Mouse (Mus musculus) neural tube, embryonic 11.5 days (tissue): ENCODE results near the gene Lrsam1. TPM values are rescaled to one million over a fixed set of nuclear protein-coding genes. Genes with fewer than 3 reads are reported as not detected.
A peak's percentile ranks its signal among the peaks of the same experiment; 100 is the strongest.

Experiments
- ATAC-seq: fragments of 200-750 bp; cut with Nextera tagmentation; 2 replicates; pipeline ENCODE4 v1.8.0; 2017; ENCODE audit warnings: moderate number of reproducible peaks, mild to moderate bottlenecking, moderate TSS enrichment, moderate library complexity; ENCODE audit not compliant: insufficient read depth, low FRiP score, low TSS enrichment
- DNase-seq: peaks from one replicate; pipeline ENCODE4 v3.0.0-alpha.2; 2015; ENCODE audit warnings: low spot score
- H3K27ac ChIP-seq: fragments of 300-500 bp; sonication (generic); 2 replicates; pipeline ENCODE4 v1.5.1; 2014; ENCODE audit warnings: low read depth, mild to moderate bottlenecking, low read length
- H3K27me3 ChIP-seq: fragments of 300-500 bp; sonication (generic); 2 replicates; pipeline ENCODE4 v1.6.1; 2014; ENCODE audit warnings: mild to moderate bottlenecking, low read length, mixed read lengths; ENCODE audit not compliant: control insufficient read depth, insufficient read depth
- H3K36me3 ChIP-seq: fragments of 300-500 bp; sonication (generic); 2 replicates; pipeline ENCODE4 v1.6.1; 2014; ENCODE audit warnings: mild to moderate bottlenecking, low read length, moderate library complexity, mixed read lengths; ENCODE audit not compliant: control insufficient read depth, insufficient read depth
- H3K4me1 ChIP-seq: fragments of 300-500 bp; sonication (generic); 2 replicates; pipeline ENCODE4 v1.6.1; 2014; ENCODE audit warnings: low read length, mixed read lengths; ENCODE audit not compliant: control insufficient read depth, insufficient read depth
- H3K4me2 ChIP-seq: fragments of 300-500 bp; sonication (generic); 2 replicates; pipeline ENCODE4 v1.6.1; 2014; ENCODE audit warnings: low read depth, mild to moderate bottlenecking, moderate library complexity
- H3K4me3 ChIP-seq: fragments of 300-500 bp; sonication (generic); 2 replicates; pipeline ENCODE4 v1.5.1; 2014; ENCODE audit warnings: low read depth, low read length
- H3K9ac ChIP-seq: fragments of 300-500 bp; sonication (generic); 2 replicates; pipeline ENCODE4 v1.6.1; 2014; ENCODE audit warnings: mild to moderate bottlenecking, low read length
- H3K9me3 ChIP-seq: fragments of 300-500 bp; sonication (generic); 2 replicates; pipeline ENCODE4 v1.6.1; 2016; ENCODE audit warnings: low read length; ENCODE audit not compliant: control insufficient read depth
- WGBS: fragments of 180-500 bp; shearing (Covaris S2); extraction: QIAGEN DNeasy Blood & Tissue Kit; methylation state at CpG from one replicate; pipeline ENCODE4 v1.1.7; 2014; 5-methylcytosine and 5-hydroxymethylcytosine counted together
- polyA plus RNA-seq: library from polyadenylated mRNA; unstranded; fragments of >200 nt; fragmentation: Nextera tagmentation; extraction: Ambion mirVana; gene quantifications from 2 replicates; pipeline ENCODE4 v1.2.1, GENCODE M21; 2014

Lrsam1 gene
- polyA plus RNA-seq, 1 experiment from 2014 or later, result 12.6 TPM

DNA sequence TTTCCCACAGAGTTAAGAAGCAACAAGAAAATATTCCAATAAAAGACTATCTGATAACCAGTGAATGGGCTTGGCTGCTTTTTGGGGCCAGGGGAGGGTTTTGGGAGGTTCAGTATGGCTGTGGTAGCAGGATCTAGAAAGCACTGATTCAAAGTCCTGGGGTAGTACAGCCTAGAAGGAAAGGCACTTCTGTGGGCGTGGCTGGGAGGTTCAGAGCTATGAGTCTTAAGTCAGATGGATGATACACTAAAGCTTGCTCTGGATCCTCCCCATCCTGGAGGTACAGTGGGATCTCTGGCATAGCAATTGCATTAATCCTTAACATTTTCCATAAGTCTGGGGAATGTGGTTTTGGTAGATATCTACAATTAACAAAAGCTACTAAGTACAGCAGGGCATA lies 2.6 kb upstream of the Lrsam1 start:
- no peaks in the 10 kb centered on the region for H3K9me3 ChIP-seq
- no peak overlapping the region for H3K4me3 ChIP-seq
- no peaks in the 10 kb centered on the region for H3K27me3 ChIP-seq
- 68% methylated on average over 1 of the region's 1 CpGs for WGBS
- peak overlapping the region; percentile 95; the same call in 1 of the 2 replicates for H3K4me2 ChIP-seq
- DNase-seq (no peak), ATAC-seq (no peak)
- peaks cover 25% of the 10 kb centered on the region for H3K4me1 ChIP-seq
- peaks cover 8% of the 10 kb centered on the region for H3K36me3 ChIP-seq
- no peak overlapping the region for H3K27ac ChIP-seq
- H3K9ac ChIP-seq, result no peak overlapping the region

- no peaks in the 10 kb centered on the region for H3K9me3 ChIP-seq
- no peak for DNase-seq
- 68% methylated on average over 4 of the region's 4 CpGs for WGBS
- no peak overlapping the region for H3K9ac ChIP-seq
- H3K4me3 ChIP-seq, result peak overlapping the region; percentile 95
- H3K4me2 ChIP-seq, result peak overlapping the region; percentile 95
- peaks cover 25% of the 10 kb centered on the region for H3K4me1 ChIP-seq
- no peak for ATAC-seq
- peaks cover 8% of the 10 kb centered on the region for H3K36me3 ChIP-seq
- H3K27me3 ChIP-seq, result no peaks in the 10 kb centered on the region
- H3K27ac ChIP-seq, result no peak overlapping the region
These were observed 2.1 kb upstream of the Lrsam1 start for GRCm38 (mm10) chr2:32963544-32963943.

DNA sequence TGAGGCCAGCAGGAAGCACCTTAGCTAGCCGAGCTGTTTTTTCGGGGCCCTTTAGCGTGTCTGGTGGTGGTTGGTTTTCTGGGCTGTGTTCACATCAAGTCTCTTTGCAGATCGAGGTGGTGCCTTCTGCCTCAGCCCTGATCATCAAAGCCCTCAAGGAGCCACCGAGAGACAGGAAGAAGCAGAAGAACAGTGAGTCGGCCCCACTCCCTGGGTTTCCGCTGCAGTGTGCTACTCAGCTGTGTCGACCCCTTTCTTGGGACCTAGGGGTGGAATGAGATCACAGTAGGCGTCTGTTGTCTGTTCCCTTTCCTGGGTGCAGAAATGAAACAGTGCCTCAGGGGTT lies 1.4 kb upstream of the Lrsam1 start:
- no peak overlapping the region for H3K27ac ChIP-seq

DNA sequence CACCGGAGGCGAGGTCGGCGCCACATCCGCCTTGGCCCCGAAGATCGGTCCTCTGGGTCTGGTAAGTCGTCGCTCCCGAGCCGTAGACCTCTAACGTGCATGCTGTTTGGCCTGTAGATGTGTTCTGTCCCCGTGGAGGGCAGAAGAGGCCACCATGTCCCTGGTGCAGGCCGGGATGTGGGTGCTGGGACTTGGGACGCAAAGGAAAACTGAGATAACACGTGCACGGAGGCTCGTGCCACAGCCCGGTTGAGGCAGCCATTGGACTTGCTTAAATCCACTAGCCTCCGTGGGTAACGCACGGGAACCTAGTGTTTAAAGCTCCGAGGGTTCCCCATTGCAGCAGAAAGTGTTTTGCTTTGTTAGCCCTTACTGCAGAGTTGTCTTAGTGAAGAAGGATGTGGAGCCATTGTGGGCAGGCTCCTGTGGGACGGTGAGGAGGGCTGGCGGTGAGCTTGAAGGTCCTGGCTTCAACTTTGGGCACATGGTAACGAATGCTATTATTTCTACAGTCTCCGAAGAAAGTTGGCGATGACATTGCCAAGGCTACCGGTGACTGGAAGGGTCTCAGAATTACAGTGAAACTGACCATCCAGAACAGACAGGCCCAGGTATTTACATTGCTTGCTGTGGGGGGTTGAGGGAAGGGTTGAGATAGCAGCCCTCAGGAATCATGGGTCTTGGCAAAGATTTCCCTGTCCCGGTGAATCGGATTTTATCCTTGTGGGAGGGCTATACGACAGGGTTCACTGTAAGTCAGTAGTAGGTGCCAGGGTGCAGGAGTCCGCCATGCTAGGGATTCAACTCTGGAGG lies 854 bp upstream of the Lrsam1 start:
- DNase-seq, result peak; percentile 41
- H3K4me3 ChIP-seq, result peak overlapping the region; percentile 95

More for the DNA sequence above, 1.4 kb upstream of the Lrsam1 start:
- peak overlapping the region; percentile 96 for H3K9ac ChIP-seq
- WGBS, result 9% methylated on average over 9 of the region's 9 CpGs
- peaks cover 25% of the 10 kb centered on the region for H3K4me1 ChIP-seq
- no peaks in the 10 kb centered on the region for H3K27me3 ChIP-seq
- H3K4me2 ChIP-seq, result peak overlapping the region; percentile 95
- ATAC-seq (no peak), DNase-seq (no peak)
- H3K4me3 ChIP-seq, result peak overlapping the region; percentile 95
- no peaks in the 10 kb centered on the region for H3K9me3 ChIP-seq
- H3K36me3 ChIP-seq, result peaks cover 8% of the 10 kb centered on the region

GRCm38 (mm10) chr2:32960273-32960672 lies 1.1 kb downstream of the Lrsam1 start:
- peak overlapping the region; percentile 95; the same call in 1 of the 2 replicates for H3K4me3 ChIP-seq
- ATAC-seq (no peak), DNase-seq (no peak)
- peaks cover 8% of the 10 kb centered on the region for H3K36me3 ChIP-seq
- H3K4me2 ChIP-seq, result peak overlapping the region; percentile 95
- H3K27me3 ChIP-seq, result no peaks in the 10 kb centered on the region
- no peak overlapping the region for H3K27ac ChIP-seq
- peak overlapping the region; percentile 96 for H3K9ac ChIP-seq
- 93% methylated on average over 4 of the region's 4 CpGs for WGBS
- no peaks in the 10 kb centered on the region for H3K9me3 ChIP-seq
- H3K4me1 ChIP-seq, result peaks cover 16% of the 10 kb centered on the region

More for the DNA sequence above, 854 bp upstream of the Lrsam1 start:
- Histone ChIP-seq H3K4me1 (peaks cover 21% of the 10 kb centered on the region), H3K9me3 (no peaks in the 10 kb centered on the region), H3K27me3 (no peaks in the 10 kb centered on the region), H3K36me3 (peaks cover 8% of the 10 kb centered on the region), H3K4me2 (peak overlapping the region; percentile 95), H3K9ac (peak overlapping the region; percentile 96), H3K27ac (peak overlapping the region; percentile 82)
- no peak for ATAC-seq
- under 1% methylated on average over 33 of the region's 33 CpGs for WGBS

DNA sequence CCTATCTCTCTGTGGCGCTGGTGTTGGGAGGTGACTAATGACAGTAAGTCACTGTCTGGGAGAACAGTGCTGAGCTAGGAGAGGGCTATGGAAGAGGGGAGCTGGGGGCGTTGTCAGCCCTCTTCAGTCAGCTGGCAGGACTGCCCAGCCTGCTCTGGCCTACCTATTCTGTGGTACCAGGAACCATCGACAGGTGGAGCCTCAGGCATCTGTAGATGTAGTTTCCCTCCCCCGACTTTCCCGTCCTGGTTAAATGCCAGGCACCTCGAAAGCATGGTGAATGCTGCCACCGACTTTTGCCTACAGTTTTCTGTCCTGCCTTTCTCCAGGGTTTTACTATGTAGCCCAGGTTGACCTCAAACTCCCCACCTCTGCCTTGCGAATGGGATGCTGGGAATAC lies 4.1 kb downstream of the Lrsam1 start:
- Histone ChIP-seq H3K27ac (no peak overlapping the region), H3K9ac (no peak overlapping the region), H3K9me3 (peaks cover 3% of the 10 kb centered on the region; the same call in 1 of the 2 replicates), H3K4me2 (no peak overlapping the region), H3K27me3 (no peaks in the 10 kb centered on the region), H3K4me1 (peaks cover 7% of the 10 kb centered on the region), H3K4me3 (no peak overlapping the region), H3K36me3 (peaks cover 6% of the 10 kb centered on the region)
- no peak for ATAC-seq
- WGBS, result 58% methylated on average over 8 of the region's 8 CpGs
- DNase-seq, result no peak

- 92% methylated on average over 2 of the region's 2 CpGs for WGBS
- no peak for ATAC-seq
- H3K27me3 ChIP-seq, result no peaks in the 10 kb centered on the region
- H3K9ac ChIP-seq, result no peak overlapping the region
- H3K4me1 ChIP-seq, result no peaks in the 10 kb centered on the region
- no peak overlapping the region for H3K4me3 ChIP-seq
- DNase-seq, result no peak
- H3K36me3 ChIP-seq, result peaks cover 6% of the 10 kb centered on the region
- no peak overlapping the region for H3K27ac ChIP-seq
- no peak overlapping the region for H3K4me2 ChIP-seq
- peaks cover 3% of the 10 kb centered on the region; the same call in 1 of the 2 replicates for H3K9me3 ChIP-seq
These were observed 6.8 kb downstream of the Lrsam1 start for GRCm38 (mm10) chr2:32954581-32954980.

DNA sequence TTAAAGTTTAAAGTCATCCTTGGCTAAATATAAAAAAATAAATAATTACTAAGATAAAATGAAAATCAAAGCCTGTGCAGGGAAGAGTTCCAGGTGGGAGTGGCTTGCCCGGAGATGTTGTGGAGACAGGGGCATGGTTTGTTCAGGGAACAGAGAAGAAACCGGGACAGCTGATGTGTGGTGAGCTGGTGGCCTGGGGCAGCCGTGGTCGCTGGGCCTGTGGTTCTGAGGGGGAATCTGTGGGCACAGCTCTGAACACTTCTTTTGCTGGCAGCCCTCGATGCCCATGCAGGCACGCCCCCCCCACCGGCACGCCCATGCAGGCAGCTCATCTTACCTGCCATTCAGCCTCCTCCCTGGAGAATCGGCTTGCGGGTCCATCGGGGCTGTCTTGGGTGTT lies 14.0 kb downstream of the Lrsam1 start:
- DNase-seq (no peak), ATAC-seq (no peak)
- Histone ChIP-seq H3K9ac (no peak overlapping the region), H3K27ac (no peak overlapping the region), H3K4me2 (no peak overlapping the region), H3K9me3 (no peaks in the 10 kb centered on the region), H3K36me3 (no peaks in the 10 kb centered on the region), H3K4me1 (no peaks in the 10 kb centered on the region), H3K27me3 (no peaks in the 10 kb centered on the region), H3K4me3 (no peak overlapping the region)
- WGBS, result 92% methylated on average over 11 of the region's 11 CpGs

DNA sequence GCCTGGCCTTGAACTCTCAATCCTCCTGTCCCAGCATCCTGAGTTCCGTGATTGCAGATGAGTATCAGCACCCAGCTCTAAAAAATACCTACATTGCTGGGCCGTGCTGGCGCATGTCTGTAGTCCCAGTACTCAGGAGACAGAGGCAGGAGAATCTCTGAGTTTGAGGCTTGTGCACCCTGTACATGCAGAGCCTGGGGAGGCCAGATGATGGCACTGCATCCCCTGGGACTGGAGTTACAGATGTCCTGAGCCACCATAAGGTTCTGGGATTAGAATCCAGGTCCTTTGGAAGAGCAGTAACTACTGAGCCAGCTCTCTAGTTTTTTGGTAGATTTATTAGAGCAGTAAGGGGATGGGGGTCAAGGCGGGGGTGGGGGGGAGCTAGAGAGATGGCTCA lies 20.9 kb downstream of the Lrsam1 start:
- H3K27me3 ChIP-seq, result no peaks in the 10 kb centered on the region
- WGBS, result 97% methylated on average over 4 of the region's 4 CpGs
- no peak overlapping the region for H3K9ac ChIP-seq
- ATAC-seq, result no peak
- no peak overlapping the region for H3K27ac ChIP-seq
- H3K4me1 ChIP-seq, result no peaks in the 10 kb centered on the region
- no peak for DNase-seq
- no peaks in the 10 kb centered on the region for H3K9me3 ChIP-seq
- H3K4me3 ChIP-seq, result no peak overlapping the region
- peaks cover 4% of the 10 kb centered on the region; the same call in 1 of the 2 replicates for H3K36me3 ChIP-seq
- H3K4me2 ChIP-seq, result no peak overlapping the region
